Mouse (Mus musculus) erythroblast, adult 5-6 weeks (primary cell): Measurements from ENCODE around the gene 1700025C18Rik. TPM values are rescaled to one million over a fixed set of nuclear protein-coding genes. Genes with fewer than 3 reads are reported as not detected.

Experiments
- ATAC-seq: replicated peaks from 2 replicates; pipeline ENCODE4 v1.8.0; 2016; ENCODE audit warnings: moderate number of reproducible peaks, mild to moderate bottlenecking, moderate TSS enrichment, inconsistent platforms; ENCODE audit not compliant: poor library complexity, low FRiP score, severe bottlenecking
- total RNA-seq, 2 experiments: library from RNA; stranded (forward) in 1 of 2; stranded (reverse) in 1 of 2; fragments of 150-400 nt in 1 of 2; fragments of 200-764, 138-1000 nt in 1 of 2; gene quantifications; 2 replicates each; pipeline versions ENCODE4 v1.2.3 to v1.2.4; 2015 to 2017; ENCODE audit warnings: low replicate concordance in 2 of 2

1700025C18Rik gene
- not detected in 2 replicates for total RNA-seq (2015; ENCODE audit: low replicate concordance)
- total RNA-seq (2017; ENCODE audit: low replicate concordance): not detected in 2 replicates

- ATAC-seq: no peak
These were observed at the start of gene 1700025C18Rik for GRCm38 (mm10) chr2:165090650-165091049. Gene 1700025C18Rik (minus strand): TSS chr2:165090750.

DNA sequence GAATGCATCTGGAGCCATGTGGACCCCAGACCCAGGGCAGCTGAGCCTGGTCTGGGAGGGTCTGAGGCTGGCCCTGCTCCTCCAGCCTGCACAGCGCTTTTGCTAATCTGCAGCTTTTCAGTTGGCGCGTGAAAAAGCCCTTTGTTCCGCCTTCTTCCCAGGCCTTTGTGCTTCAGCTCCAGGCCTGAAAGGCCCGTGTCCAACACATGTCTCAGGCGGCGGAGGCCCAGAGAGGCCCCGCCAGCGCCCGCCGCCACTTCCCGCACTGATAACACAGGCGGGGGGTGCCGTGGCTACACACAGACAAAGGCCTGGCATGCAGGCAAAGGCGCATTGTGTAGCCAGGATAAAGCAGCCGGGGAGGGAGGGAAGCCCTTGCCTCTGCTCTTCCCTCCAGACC is 45.5 kb upstream of the 1700025C18Rik start:
- no peak for ATAC-seq

DNA sequence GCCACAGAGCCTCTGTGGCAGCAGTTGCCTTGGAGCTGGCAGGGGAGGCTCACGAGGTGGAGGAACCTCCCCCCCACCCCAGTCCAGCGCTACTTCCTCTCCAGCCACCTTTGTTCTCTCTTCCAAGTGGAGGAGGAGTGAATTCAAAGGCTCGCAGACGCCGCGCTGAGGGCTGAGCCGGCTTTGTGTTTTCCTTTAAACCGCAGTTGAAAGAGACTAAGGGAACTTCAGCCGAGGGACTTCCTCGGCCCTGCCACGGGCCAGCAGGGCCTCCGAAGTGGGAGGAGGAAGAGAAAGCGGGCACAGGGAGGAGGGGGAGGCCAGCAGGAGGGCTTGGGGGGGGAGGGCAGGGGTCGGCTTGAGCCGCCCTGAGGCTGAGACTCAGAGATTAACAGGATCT is 43.0 kb upstream of the 1700025C18Rik start:
- no peak for ATAC-seq

- no peak for ATAC-seq
These were observed 40.9 kb upstream of the 1700025C18Rik start for GRCm38 (mm10) chr2:165131428-165131827.

DNA sequence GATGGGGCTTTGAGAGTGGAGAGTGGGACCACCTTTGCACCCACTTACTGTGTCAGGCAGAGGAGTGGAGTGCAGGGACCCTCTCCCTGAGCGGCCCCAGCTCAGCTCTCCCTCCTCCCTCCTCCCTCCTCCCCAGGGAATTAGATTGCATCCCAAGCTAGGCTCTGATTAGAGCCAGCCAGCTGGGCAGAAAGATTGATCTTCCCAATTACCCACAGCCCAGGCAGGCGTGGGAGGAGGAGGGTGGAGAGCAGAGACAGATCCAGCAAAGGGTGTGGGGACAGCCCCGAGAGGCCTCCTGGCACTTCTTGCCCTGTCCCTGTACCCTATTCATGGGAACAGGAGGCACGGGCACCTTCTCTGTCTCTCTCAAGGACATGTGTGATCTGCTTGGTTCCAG is 38.6 kb upstream of the 1700025C18Rik start:
- ATAC-seq: no peak

GRCm38 (mm10) chr2:165126896-165127562 is 36.5 kb upstream of the 1700025C18Rik start:
- ATAC-seq: no peak

DNA sequence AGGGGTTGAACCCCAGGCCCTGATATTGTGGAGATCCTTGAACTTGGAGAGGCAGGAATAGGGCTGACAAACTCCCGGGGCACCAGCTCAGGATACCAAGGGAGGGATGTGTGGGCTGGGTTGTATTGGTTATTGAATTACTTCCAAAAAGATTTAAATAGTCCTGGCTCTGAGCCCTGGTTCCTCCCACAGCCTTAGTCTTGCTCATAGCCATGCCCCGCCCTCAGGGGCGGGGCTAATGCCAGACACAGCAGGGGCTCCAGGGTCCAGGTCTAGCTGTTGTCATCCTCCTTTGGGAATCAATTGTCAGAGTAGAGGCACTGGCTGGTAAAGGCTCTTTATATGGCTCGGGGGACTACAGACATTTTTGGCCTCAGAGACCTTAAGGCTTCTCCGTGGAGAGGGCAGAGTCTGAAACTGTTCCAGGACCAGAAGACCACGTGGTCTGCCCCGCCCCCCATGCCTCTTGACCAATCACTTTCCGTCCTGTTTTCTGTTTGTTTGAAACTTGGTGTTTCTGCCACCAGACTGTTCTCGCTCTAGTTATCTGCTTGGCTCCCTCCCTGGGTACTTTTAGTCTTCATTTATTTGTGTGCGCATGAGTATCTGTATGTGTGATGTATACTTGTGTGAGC is 30.8 kb upstream of the 1700025C18Rik start:
- ATAC-seq: no peak

DNA sequence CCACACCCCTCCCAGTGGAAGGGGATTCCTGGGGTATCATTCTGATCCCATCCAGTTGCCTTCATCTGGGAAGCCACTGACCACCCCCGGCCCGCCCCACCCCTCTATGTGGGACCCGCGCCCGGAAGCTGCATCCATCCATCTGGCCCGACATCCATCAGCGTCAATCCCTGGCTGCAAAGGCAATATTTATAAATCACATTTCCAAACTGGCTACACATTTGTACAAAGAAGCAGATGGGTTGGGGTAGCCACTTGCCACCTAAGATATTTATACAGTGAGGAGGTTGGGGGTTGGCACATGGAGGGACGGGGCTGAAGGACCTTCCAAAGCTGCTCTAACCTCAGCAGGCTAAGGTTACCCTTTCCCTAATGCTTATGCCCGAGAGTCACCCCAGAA is 30.2 kb upstream of the 1700025C18Rik start:
- no peak for ATAC-seq

GRCm38 (mm10) chr2:165113733-165114132 is 23.2 kb upstream of the 1700025C18Rik start:
- ATAC-seq: no peak

- no peak for ATAC-seq
These were observed 21.6 kb upstream of the 1700025C18Rik start for GRCm38 (mm10) chr2:165112149-165112548.

- no peak for ATAC-seq
These were observed 16.0 kb upstream of the 1700025C18Rik start for GRCm38 (mm10) chr2:165106585-165106984.

GRCm38 (mm10) chr2:165105513-165106079 is 15.0 kb upstream of the 1700025C18Rik start:
- no peak for ATAC-seq

DNA sequence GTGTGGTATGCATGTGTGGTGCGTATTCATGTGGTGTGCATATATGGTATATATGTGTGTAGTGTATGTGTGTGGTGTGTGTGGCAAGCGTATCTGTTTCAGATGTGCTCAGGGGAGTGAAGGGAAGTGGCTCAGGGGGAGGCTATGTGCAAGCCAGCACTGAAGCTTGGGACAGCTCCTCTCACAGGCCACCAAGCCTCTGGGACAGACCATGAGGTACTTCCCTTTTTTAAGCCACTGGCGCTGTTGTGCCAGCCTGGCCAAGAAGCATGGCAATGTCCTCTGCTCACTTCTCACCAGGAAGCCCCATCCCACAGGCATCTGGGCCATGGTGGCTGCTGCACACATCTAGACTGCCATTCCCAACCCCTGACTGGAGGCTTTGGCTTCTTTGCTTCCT is 12.4 kb upstream of the 1700025C18Rik start:
- ATAC-seq: no peak

GRCm38 (mm10) chr2:165100749-165101148 is 10.2 kb upstream of the 1700025C18Rik start:
- no peak for ATAC-seq

GRCm38 (mm10) chr2:165098861-165099260 is 8.3 kb upstream of the 1700025C18Rik start:
- ATAC-seq: no peak

GRCm38 (mm10) chr2:165096367-165096766 is 5.8 kb upstream of the 1700025C18Rik start:
- ATAC-seq: no peak

DNA sequence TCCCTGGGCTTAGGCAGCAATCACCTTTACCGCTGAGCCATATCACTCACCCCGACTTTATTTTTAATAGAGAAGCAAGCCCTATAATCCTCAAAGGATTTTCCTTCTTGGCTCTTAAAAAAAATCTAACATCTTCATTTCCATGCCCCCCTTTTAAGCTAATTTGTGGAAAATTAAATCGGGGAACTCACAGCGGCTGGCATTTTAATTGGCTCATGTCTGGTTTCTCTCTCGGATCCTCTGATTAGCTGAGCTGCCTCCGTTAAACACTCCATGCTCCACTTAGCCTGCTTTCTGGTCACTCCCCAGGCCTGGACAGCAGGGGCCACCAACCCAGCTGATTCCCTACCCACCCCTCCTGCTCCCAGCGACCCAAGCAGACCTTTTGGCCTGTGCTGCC is 1.8 kb upstream of the 1700025C18Rik start:
- no peak for ATAC-seq

- ATAC-seq: no peak
These were observed 949 bp upstream of the 1700025C18Rik start for GRCm38 (mm10) chr2:165091433-165091965.

DNA sequence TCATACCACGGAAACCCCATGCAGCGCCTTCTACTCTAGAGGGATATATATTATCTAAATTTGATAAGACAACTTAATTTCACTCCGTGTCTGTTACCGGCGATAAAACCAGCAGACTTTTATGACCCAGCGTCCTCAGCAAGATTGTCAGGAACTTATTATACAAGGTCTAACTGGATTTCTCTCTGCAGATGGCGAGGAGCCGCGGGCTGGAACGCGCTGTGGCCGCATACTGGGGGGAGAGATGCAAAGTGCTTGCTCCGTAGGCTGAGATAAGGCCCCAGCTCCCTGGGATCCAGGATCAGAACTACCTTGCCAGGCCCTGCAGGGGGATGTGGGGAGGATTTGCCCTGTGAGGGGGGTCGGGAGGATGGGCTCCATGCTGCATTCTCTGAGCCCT is 1.1 kb downstream of the 1700025C18Rik start:
- no peak for ATAC-seq

DNA sequence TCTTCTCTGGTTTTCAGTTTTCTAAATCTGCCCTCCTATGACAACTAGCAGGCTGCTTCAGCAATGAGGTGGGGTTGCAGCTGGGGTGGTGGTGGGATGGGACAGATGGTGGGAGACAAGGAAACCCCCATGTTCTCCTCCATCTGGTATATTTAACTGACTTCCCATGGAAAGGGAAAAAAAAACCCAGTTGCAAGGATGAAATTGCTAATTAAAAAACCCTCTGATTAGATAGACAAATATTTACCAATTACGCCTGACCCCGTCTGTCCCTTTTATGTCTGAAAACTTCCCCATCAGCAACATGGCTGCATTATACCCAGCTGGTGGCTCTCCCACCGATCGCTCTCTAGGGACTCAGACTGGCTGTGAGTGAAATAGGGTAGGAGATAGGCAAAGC is 3.9 kb downstream of the 1700025C18Rik start:
- no peak for ATAC-seq

GRCm38 (mm10) chr2:165081257-165081656 is 9.3 kb downstream of the 1700025C18Rik start:
- no peak for ATAC-seq
